Mouse (Mus musculus): Measurements from ENCODE around the gene Rsf1. TPM values are rescaled to one million over a fixed set of nuclear protein-coding genes. Genes with fewer than 3 reads are reported as not detected.

The Rsf1 gene
- total and polyA plus RNA-seq, 3 experiments, result 5.9 to 21.8 (median 11.9) TPM

DNA sequence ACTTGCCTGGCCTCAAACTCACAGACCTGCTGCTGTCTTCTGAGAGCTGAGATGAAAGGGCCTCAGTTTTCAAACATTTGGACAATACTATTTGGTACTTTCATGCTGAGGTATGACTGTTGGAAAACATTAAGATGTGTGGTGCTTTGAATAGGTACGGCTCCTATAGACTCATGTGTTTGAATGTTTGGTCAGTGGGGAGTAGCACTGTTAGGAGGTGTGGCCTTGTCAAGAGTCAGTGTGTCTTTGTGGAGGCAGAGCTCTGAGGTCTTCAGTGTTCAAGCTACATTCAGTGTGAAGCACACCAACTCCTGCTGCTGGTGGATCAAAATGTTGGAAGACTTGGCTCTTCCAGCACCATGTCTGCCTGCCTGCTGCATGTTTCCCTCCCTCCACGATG, 13.8 kb downstream of the Rsf1 start:
- no peaks in the 10 kb centered on the region for H3K27me3 ChIP-seq (replicated peaks)
- TF ChIP-seq NELFE (IDR thresholded peaks at IDR 0.05; ENCODE audit: low read depth, low read length) (no peak), CTCF (conservative IDR thresholded peaks at IDR 0.05 in 1 of 2, IDR thresholded peaks at IDR 0.05 in 1 of 2; ENCODE audit: low read depth in 2 of 2, low read length in 2 of 2) (no peak), ZKSCAN1 (IDR thresholded peaks at IDR 0.05; ENCODE audit: borderline replicate concordance, low read depth, low read length) (no peak), GABPA (IDR thresholded peaks at IDR 0.05; ENCODE audit: insufficient replicate concordance, low read depth, low read length) (no peak), ZMIZ1 (IDR thresholded peaks at IDR 0.05; ENCODE audit: low read depth, low read length) (no peak), IRF4 (IDR thresholded peaks at IDR 0.05; ENCODE audit: low read depth, low read length) (no peak), JUN (IDR thresholded peaks at IDR 0.05; ENCODE audit: insufficient read depth, low read depth, low read length) (no peak), RAD21 (IDR thresholded peaks at IDR 0.05; ENCODE audit: low read depth, low read length) (no peak), E2F4 (IDR thresholded peaks at IDR 0.05; ENCODE audit: insufficient replicate concordance, low read depth, low read length) (no peak), SIN3A (IDR thresholded peaks at IDR 0.05; ENCODE audit: low read length) (no peak), RCOR1 (conservative IDR thresholded peaks at IDR 0.05; ENCODE audit: low read depth, low read length) (no peak), ETS1 (conservative IDR thresholded peaks at IDR 0.05; ENCODE audit: low read depth, low read length) (no peak), TBP (conservative IDR thresholded peaks at IDR 0.05; ENCODE audit: low read depth, low read length) (no peak), MAZ (IDR thresholded peaks at IDR 0.05; ENCODE audit: low read depth, low read length) (no peak), CHD2 (IDR thresholded peaks at IDR 0.05; ENCODE audit: low read length) (no peak), MYC (IDR thresholded peaks at IDR 0.05; ENCODE audit: low read depth, low read length) (no peak), HCFC1 (IDR thresholded peaks at IDR 0.05; ENCODE audit: low read depth, low read length) (no peak)
- dilution Hi-C loops (cut with MboI; ENCODE audit: extremely low pct_ligation_motif_present, extremely low pct_unique_long_range_greater_than_20kb, low sequenced_read_pairs), result no loop called here

DNA sequence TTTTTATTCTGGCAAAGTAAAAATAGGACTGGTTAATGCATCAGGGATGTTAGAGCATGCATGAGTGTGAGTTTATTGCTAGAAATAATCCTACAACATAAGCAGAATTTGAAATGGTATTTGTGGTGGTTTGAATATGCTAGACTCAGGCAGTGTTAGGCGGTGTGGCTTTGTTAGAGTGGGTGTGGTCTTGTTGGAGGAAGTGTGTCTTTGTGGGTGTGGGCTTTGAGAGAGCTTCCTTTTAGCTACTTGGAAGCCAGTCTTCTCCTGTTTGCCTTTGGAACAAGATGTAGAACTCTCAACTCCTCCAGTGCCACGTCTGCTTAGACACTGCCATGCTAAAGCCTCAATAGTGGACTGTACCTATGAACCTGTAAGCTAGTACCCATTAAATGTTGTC, 18.9 kb downstream of the Rsf1 start:
- Histone ChIP-seq H3K9me3 (replicated peaks; ENCODE audit: low read length) (no peaks in the 10 kb centered on the region), H3K4me3 (replicated peaks in 1 of 3; ENCODE audit: low read depth in 2 of 3, low read length in 2 of 3, poor library complexity in 1 of 3) (no peak overlapping the region), H3K4me1 (ENCODE audit: control insufficient read depth in 1 of 2, insufficient read depth in 2 of 2) (peaks cover 4 to 15% of the 10 kb centered on the region in 2 experiments; a peak in 1 of 4 replicates), H3K79me2 (replicated peaks; ENCODE audit: control insufficient read depth, extremely low read depth, insufficient read depth, poor library complexity, severe bottlenecking) (peaks cover 30% of the 10 kb centered on the region), H3K9ac (ENCODE audit: insufficient read depth, low read depth) (no peak overlapping the region), H3K27me3 (replicated peaks) (no peaks in the 10 kb centered on the region), H3K27ac (ENCODE audit: insufficient read depth, low read depth) (no peak overlapping the region), H3K4me2 (ENCODE audit: insufficient read depth, low read depth, poor library complexity, severe bottlenecking) (no peak overlapping the region), H3K36me3 (replicated peaks in 1 of 2; ENCODE audit: control insufficient read depth in 1 of 2, insufficient read depth in 1 of 2, low read length in 1 of 2) (peaks cover 4 to 24% of the 10 kb centered on the region in 2 experiments)
- dilution Hi-C loops (cut with MboI; ENCODE audit: extremely low pct_ligation_motif_present, extremely low pct_unique_long_range_greater_than_20kb, low sequenced_read_pairs) (no loop called here), in situ Hi-C loops (cut with MboI; ENCODE audit: low pct_ligation_motif_present, low pct_unique_long_range_greater_than_20kb, low sequenced_read_pairs) (no loop called here)
- TF ChIP-seq USF1 (IDR thresholded peaks at IDR 0.05; ENCODE audit: low read depth, low read length) (no peak), JUN (IDR thresholded peaks at IDR 0.05; ENCODE audit: insufficient read depth, low read depth, low read length) (no peak), TBP (conservative IDR thresholded peaks at IDR 0.05; ENCODE audit: low read depth, low read length) (no peak), CHD2 (IDR thresholded peaks at IDR 0.05; ENCODE audit: low read length) (no peak), SMC3 (IDR thresholded peaks at IDR 0.05; ENCODE audit: low read depth, low read length) (no peak), UBTF (IDR thresholded peaks at IDR 0.05; ENCODE audit: low read depth, low read length) (no peak)
- no peak for DNase-seq (ENCODE audit: extremely low read depth)

More for the DNA sequence above, 13.8 kb downstream of the Rsf1 start:
- Histone ChIP-seq H3K4me3 (replicated peaks in 1 of 3; ENCODE audit: low read depth in 2 of 3, low read length in 2 of 3, poor library complexity in 1 of 3) (no peak overlapping the region), H3K9ac (ENCODE audit: insufficient read depth, low read depth) (no peak overlapping the region), H3K36me3 (replicated peaks in 1 of 2; ENCODE audit: control insufficient read depth in 1 of 2, insufficient read depth in 1 of 2, low read length in 1 of 2) (peaks cover 4 to 44% of the 10 kb centered on the region in 2 experiments), H3K4me1 (ENCODE audit: control insufficient read depth in 1 of 2, insufficient read depth in 2 of 2) (peaks cover 4 to 7% of the 10 kb centered on the region in 2 experiments; a peak in 1 of 4 replicates), H3K27ac (ENCODE audit: insufficient read depth, low read depth) (no peak overlapping the region), H3K9me3 (replicated peaks; ENCODE audit: low read length) (no peaks in the 10 kb centered on the region), H3K79me2 (replicated peaks; ENCODE audit: control insufficient read depth, extremely low read depth, insufficient read depth, poor library complexity, severe bottlenecking) (peaks cover 38% of the 10 kb centered on the region), H3K4me2 (ENCODE audit: insufficient read depth, low read depth, poor library complexity, severe bottlenecking) (no peak overlapping the region)
- DNase-seq (ENCODE audit: extremely low read depth), result no peak
- in situ Hi-C loops (cut with MboI; ENCODE audit: low pct_ligation_motif_present, low pct_unique_long_range_greater_than_20kb, low sequenced_read_pairs), result no loop called here
